Mouse (Mus musculus) spleen, adult 2 months (tissue): ENCODE data around the gene Ttk. TPM values are rescaled to one million over a fixed set of nuclear protein-coding genes. Genes with fewer than 3 reads are reported as not detected.
A peak's percentile ranks its signal among the peaks of the same experiment; 100 is the strongest.

Source experiments
- DNase-seq, 2 experiments: peaks; one replicate each; pipeline versions ENCODE4 v3.0.0 to v3.0.0-alpha.2; 2012 to 2021; ENCODE audit warnings: low spot score in 2 of 2, low read depth in 1 of 2
- H3K27ac ChIP-seq: fragments of 200-500 bp; 2 replicates; pipeline ENCODE4 v1.5.1; 2012; ENCODE audit warnings: low read length, inconsistent platforms; ENCODE audit not compliant: insufficient read depth
- H3K27me3 ChIP-seq: fragments of 200-500 bp; 2 replicates; pipeline ENCODE4 v1.6.1; 2012; ENCODE audit warnings: mild to moderate bottlenecking, moderate library complexity, low read length, inconsistent platforms; ENCODE audit not compliant: control insufficient read depth, insufficient read depth
- H3K36me3 ChIP-seq: fragments of 200-500 bp; 2 replicates; pipeline ENCODE4 v1.6.1; 2012; ENCODE audit warnings: mild to moderate bottlenecking, low read length, inconsistent platforms; ENCODE audit not compliant: control insufficient read depth, insufficient read depth
- H3K4me1 ChIP-seq: fragments of 200-500 bp; 2 replicates; pipeline ENCODE4 v1.6.1; 2011; ENCODE audit warnings: inconsistent platforms; ENCODE audit not compliant: control insufficient read depth, insufficient read depth, insufficient read length
- H3K4me3 ChIP-seq: fragments of 200-500 bp; 2 replicates; pipeline ENCODE4 v1.5.1; 2011; ENCODE audit warnings: mild to moderate bottlenecking, inconsistent platforms; ENCODE audit not compliant: insufficient read depth, insufficient read length; ENCODE audit errors: extremely low read depth
- CTCF ChIP-seq: fragments of 200-500 bp; IDR thresholded peaks from 2 replicates; pipeline ENCODE4 v1.5.1; 2011; ENCODE audit warnings: mild to moderate bottlenecking, inconsistent platforms; ENCODE audit not compliant: insufficient read depth, insufficient read length, insufficient replicate concordance; ENCODE audit errors: extremely low read depth
- POLR2A ChIP-seq: fragments of 200-500 bp; IDR thresholded peaks from 2 replicates; pipeline ENCODE4 v1.6.1; 2011; ENCODE audit warnings: low read depth, low read length, inconsistent platforms
- WGBS: fragments of 180-500 bp; shearing (Covaris S2); methylation state at CpG from one replicate; pipeline ENCODE4 v1.1.7; 2018; 5-methylcytosine and 5-hydroxymethylcytosine counted together
- polyA plus RNA-seq: library from polyadenylated mRNA; depleted of rRNA; stranded (reverse); fragments of >200 nt; gene quantifications from 2 replicates; pipeline ENCODE4 v1.2.3, GENCODE M21; 2012

The Ttk gene
- polyA plus RNA-seq, 1 experiment = 0.48 TPM

DNA sequence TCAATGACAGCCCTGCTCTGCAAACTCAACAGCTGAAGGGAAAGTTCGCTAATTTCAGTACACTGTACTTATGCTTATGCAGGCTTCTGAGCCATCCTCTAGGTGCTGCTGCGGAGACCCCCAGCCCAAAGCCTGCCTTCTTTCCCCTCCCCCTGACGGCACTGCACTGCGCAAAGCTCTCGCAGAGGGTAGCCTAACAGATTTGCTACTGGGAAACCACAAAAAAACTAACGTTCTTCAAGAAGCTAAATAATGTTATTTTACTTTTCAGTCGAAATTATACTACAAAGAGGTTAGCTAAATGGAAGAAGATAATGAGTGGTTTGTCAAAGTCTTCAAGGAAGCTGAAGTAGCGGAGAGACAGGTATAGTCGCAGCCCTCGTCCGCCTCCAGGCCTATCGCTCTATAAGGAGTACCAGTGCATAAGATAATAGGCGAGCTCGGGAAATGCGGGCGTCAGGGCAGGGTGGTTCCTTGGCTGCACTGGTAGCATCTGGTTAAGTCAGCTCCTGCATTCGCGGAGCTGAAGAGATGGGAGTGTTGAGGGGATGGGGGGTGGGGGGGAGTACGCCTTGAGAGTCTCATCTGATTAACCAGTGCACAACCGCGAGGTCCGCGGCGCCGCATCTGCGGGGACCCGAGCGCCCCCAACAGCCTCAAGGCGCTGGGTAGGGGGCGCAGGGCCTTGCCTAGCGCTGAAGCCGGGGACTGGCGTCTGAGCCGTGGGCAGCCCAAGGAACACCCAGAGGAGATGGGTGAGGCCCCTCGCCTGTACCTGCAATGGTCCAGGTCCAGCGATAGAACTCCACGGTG, 29.1 kb upstream of the Ttk start:
- peaks cover 20% of the 10 kb centered on the region for H3K27me3 ChIP-seq
- TF ChIP-seq POLR2A (no peak), CTCF (no peak)
- no peak for DNase-seq
- H3K4me3 ChIP-seq = peak overlapping the region; percentile 51; the same call in 1 of the 2 replicates
- peaks cover 12% of the 10 kb centered on the region for H3K4me1 ChIP-seq
- 3% methylated on average over 37 of the region's 37 CpGs for WGBS
- H3K27ac ChIP-seq = no peak overlapping the region
- H3K36me3 ChIP-seq = no peaks in the 10 kb centered on the region

- peak in 1 of 2 experiments; percentile 12 for DNase-seq
- Histone ChIP-seq H3K4me3 (peak within 1 kb of the TSS; percentile 51; the same call in 1 of the 2 replicates), H3K4me1 (peaks cover 12% of the 10 kb centered on the region), H3K36me3 (no peaks in the 10 kb centered on the region), H3K27ac (no peak within 1 kb of the TSS), H3K27me3 (peaks cover 20% of the 10 kb centered on the region)
- TF ChIP-seq CTCF (no peak), POLR2A (no peak)
- 1% methylated on average over 69 of the region's 71 CpGs for WGBS
Observed at GRCm38 (mm10) chr9:83805977-83806815, 28.3 kb upstream of the Ttk start, which contains the start of gene Elovl4. Gene Elovl4, minus strand, starts transcription at chr9:83806277.

DNA sequence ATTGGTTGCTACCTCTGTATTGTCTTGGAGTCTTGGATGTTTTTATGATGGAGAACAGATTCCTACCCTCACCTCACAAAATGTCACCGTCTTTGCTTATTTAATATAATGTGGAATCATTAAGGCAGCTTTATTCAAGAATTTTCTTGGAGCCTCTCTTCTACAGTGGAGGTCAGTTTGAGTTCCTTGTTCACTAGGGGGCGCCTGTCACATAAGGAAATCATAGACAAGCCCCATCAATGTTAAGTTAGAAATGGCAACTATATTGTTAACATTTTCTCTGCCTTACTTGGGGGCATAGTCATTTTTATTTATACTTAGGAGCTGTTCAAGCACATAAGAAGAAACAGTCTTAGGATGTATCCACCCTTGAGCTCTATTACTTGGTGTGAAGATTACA, 26.9 kb upstream of the Ttk start:
- TF ChIP-seq POLR2A (no peak), CTCF (no peak)
- 8% methylated on average over 2 of the region's 2 CpGs for WGBS
- peaks cover 19% of the 10 kb centered on the region for H3K27me3 ChIP-seq
- peak; percentile 31 to 35 for DNase-seq
- no peak overlapping the region for H3K4me3 ChIP-seq
- peaks cover 12% of the 10 kb centered on the region for H3K4me1 ChIP-seq
- no peak overlapping the region for H3K27ac ChIP-seq
- H3K36me3 ChIP-seq = no peaks in the 10 kb centered on the region

GRCm38 (mm10) chr9:83819188-83819587, 15.3 kb upstream of the Ttk start:
- TF ChIP-seq CTCF = no peak
- TF ChIP-seq POLR2A = no peak
- no peak for DNase-seq
- Histone ChIP-seq H3K36me3 (no peaks in the 10 kb centered on the region), H3K4me1 (no peaks in the 10 kb centered on the region), H3K4me3 (no peak overlapping the region), H3K27me3 (no peaks in the 10 kb centered on the region), H3K27ac (no peak overlapping the region)
- WGBS = 87% methylated on average over 7 of the region's 7 CpGs

DNA sequence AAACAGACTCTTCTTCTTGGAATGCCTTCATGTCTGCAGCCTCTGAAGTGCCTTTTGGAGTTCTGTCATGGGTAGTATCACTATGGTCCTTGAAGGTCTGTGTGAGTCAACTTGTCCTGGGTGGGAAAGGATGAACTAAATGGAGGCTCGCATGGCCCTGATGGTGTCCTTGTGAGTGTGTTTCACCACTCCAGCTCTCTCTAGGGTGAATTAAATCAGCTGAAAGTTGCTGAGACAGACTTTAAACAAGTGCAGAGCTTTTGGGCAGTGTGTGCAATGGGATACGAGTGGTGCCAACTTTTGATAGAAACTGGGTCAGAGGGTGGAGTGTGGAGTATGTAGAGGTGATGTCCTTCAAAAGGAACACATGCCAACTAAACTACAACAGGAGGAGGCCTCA, 13.5 kb upstream of the Ttk start:
- Histone ChIP-seq H3K27ac (no peak overlapping the region), H3K4me3 (no peak overlapping the region), H3K27me3 (no peaks in the 10 kb centered on the region), H3K4me1 (no peaks in the 10 kb centered on the region), H3K36me3 (no peaks in the 10 kb centered on the region)
- DNase-seq = no peak
- TF ChIP-seq POLR2A (no peak), CTCF (no peak)
- WGBS = 83% methylated on average over 2 of the region's 2 CpGs

DNA sequence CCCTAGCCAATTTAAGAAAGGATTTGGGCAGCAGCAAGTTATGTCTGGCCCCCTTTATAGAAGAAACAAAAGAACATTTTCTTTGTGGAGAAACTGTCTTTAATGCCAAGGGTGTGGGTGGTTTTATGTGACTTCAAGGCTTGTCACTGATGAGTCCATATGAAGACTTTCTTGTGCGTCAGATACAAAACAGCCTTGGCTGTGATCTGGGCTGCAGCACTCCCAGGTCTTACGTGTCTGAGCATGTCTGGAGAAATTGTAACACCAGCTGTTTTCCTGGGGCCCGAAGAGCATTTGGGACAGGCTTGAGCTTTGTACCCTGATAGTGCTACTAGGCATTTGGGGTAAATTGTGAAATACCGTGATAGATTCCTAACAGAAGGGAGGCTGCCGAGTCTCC, 11.6 kb upstream of the Ttk start:
- Histone ChIP-seq H3K4me3 (no peak overlapping the region), H3K27me3 (no peaks in the 10 kb centered on the region), H3K36me3 (no peaks in the 10 kb centered on the region), H3K4me1 (no peaks in the 10 kb centered on the region), H3K27ac (no peak overlapping the region)
- TF ChIP-seq POLR2A = no peak
- no peak for DNase-seq
- WGBS = 65% methylated on average over 5 of the region's 5 CpGs

- no peak overlapping the region for H3K27ac ChIP-seq
- 53% methylated on average over 5 of the region's 5 CpGs for WGBS
- H3K27me3 ChIP-seq = no peaks in the 10 kb centered on the region
- no peak overlapping the region for H3K4me3 ChIP-seq
- H3K36me3 ChIP-seq = no peaks in the 10 kb centered on the region
- DNase-seq = no peak
- H3K4me1 ChIP-seq = peaks cover 2% of the 10 kb centered on the region; the same call in 1 of the 2 replicates
- TF ChIP-seq CTCF = no peak
Observed at GRCm38 (mm10) chr9:83829896-83830295, 4.6 kb upstream of the Ttk start.
